Mouse (Mus musculus) ovary, adult 18-20 months (tissue): ENCODE measurements at regions not wholly inside any gene's neighbourhood (a gene's known extent, or its start where the extent isn't known, plus 50 kb on each side); places are given as distances from the start of the nearest gene placed in this dataset.

Experiments used
- DNase-seq: peaks from one replicate; pipeline ENCODE4 v3.0.0; 2022; ENCODE audit warnings: low spot score, mixed read lengths

GRCm38 (mm10) chr3:41363947-41364346 lies 191.6 kb upstream of the Jade1 start:
- DNase-seq = no peak

DNA sequence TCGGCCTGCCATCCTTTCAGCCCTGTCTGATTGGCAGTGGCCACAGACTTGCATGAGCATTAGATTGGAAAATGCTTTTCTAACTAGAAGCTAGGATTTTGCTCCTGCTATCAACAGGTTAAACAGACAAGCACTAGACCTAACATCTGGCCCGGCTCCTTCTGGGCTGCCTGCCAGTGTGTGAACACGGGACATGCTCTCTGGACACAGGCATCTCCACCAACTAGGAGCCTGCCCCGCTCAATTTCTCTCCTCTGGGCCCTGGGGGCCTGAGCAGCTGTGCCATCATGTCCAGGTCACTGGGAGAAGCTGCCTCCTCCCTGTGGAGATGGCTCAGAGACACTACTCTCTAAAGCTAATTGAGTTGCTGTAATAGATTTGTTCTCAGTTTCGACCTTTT lies 195.3 kb upstream of the Jade1 start:
- DNase-seq = no peak

GRCm38 (mm10) chr3:41359458-41359857 lies 196.1 kb upstream of the Jade1 start:
- no peak for DNase-seq

DNA sequence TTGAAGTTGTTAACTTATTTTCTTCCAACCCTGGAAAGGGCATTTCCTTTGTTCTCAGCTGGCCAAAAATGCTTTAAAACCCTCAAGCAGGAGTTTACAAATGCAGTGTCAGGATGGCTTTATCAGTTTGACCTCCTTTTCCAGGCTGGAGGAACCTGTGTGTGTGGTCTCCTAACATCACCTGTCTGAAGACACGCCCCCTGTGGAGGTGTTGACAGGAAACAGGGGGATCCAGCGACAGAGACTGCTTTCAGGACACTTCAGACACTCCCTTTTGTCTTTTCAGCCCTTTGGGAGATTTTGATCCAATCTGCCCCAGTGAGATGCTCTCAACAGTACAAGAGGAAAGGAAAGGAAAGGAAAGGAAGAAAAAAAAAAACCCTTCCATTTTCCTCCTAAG lies 202.5 kb upstream of the Jade1 start:
- no peak for DNase-seq

GRCm38 (mm10) chr3:41351786-41352185 lies 203.7 kb upstream of the Jade1 start:
- no peak for DNase-seq

- DNase-seq = no peak
Observed at GRCm38 (mm10) chr3:41351091-41351685, 204.3 kb upstream of the Jade1 start.

DNA sequence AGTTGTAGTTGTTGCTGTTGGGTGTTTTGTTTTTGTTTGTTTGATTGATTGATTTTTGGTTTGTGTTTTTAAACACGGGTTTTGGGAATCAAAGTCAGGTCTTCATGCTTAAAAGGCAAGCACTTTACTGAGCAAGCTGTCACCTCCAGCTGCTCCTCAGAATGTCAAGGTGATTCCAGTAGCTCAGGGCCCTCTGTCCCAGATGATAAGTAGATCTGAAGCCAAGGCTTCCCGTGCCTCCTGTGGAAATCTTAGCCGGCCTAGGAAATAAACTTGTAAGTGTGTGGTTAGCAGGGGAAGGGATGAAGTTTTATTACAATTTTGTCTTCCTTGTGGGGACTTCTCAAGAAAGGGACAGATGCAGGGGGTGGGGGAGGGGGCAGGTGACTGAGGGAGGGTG lies 205.2 kb upstream of the Jade1 start:
- no peak for DNase-seq

GRCm38 (mm10) chr3:41348795-41349194 lies 206.7 kb upstream of the Jade1 start:
- no peak for DNase-seq

DNA sequence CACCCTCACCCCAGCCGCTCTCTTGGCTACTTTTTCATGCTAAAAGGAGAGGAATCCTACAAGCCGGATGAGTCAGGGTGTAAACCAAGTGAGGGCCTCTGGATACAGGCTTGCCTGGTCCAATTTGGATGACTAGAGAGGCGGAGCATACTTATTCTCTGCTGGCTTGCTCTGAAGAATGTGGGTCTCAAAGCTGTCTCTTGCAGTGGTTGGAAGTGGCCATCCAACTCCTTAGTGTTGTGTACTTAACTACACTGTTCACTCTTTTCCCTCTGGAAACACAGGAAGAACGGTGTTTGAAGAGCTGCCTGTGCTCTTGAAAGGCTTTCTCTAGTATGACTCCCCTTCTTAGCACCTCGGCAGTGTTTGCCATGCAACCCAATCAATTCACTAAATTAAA lies 208.7 kb upstream of the Jade1 start:
- no peak for DNase-seq

GRCm38 (mm10) chr3:41343431-41343830 lies 212.1 kb upstream of the Jade1 start:
- DNase-seq = no peak

- DNase-seq = no peak
Observed at GRCm38 (mm10) chr3:41332481-41332880, 223.1 kb upstream of the Jade1 start.

DNA sequence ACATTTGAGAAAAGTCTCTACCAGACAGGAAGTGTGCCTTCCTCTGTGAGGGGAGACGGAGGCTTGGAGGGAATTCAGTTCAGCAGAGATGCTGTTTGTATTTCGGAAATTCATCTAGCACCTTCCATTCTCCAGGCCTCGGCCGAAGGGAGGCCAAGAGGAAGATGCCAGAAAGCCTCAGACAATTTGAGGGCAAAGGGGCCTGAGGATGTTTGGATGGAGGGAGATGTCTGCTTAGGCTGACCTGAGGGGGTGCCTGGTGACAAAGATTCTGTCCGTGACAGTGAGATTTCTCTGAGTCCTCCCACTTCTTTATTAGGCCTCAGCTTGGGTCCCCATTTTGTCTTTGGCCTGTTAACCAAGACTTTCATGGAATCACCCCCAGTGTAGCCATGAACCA lies 225.2 kb upstream of the Jade1 start:
- no peak for DNase-seq

GRCm38 (mm10) chr3:41328828-41329227 lies 226.7 kb upstream of the Jade1 start:
- DNase-seq = no peak

GRCm38 (mm10) chr3:41326211-41327104 lies 229.1 kb upstream of the Jade1 start:
- DNase-seq = no peak

GRCm38 (mm10) chr3:41321808-41322207 lies 233.7 kb upstream of the Jade1 start:
- no peak for DNase-seq

- DNase-seq = no peak
Observed at GRCm38 (mm10) chr3:41319214-41319856, 236.2 kb upstream of the Jade1 start.

- DNase-seq = no peak
Observed at GRCm38 (mm10) chr3:41318232-41319131, 235.6 kb upstream of the Pgrmc2 start.

DNA sequence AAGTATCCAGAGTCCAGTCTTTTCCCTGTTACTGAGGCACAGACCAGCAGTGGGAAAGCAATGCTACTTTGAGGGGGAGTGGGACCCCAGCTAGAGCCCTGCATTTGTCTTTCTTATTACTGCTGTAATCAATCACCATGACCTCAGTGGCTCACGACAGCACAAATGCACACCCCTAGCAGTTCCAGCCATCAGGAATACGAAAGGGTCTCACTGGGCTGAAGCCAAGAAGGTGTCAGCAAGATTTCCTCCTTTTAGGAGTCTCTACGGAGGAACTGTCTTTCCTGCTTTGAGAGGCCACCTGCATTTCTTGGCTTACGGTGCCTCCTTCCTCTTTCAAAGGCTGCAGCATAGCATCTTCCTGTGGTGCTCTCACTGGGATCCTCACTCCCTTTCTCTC lies 234.3 kb upstream of the Pgrmc2 start:
- no peak for DNase-seq

GRCm38 (mm10) chr3:41312492-41312891 lies 229.6 kb upstream of the Pgrmc2 start:
- DNase-seq = no peak

GRCm38 (mm10) chr3:41307400-41308028 lies 224.7 kb upstream of the Pgrmc2 start:
- no peak for DNase-seq

DNA sequence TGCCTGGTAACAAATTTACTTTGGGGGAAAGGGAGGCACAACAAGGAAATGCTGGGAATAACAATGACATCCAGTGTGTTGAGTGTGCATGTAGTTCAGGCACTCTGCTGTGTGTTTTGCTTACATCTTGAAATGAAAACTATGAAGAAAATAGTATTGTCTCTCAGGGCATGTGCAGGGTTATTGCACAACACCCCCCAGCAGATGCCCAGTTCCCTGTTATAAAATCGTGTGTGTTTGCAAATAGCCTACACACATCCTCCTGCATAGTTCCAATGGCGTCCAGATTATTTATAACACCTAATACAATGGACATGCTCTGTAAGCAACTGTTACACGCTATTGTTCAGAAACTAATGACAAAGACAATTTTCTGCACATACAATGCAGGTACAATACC lies 220.0 kb upstream of the Pgrmc2 start:
- no peak for DNase-seq

DNA sequence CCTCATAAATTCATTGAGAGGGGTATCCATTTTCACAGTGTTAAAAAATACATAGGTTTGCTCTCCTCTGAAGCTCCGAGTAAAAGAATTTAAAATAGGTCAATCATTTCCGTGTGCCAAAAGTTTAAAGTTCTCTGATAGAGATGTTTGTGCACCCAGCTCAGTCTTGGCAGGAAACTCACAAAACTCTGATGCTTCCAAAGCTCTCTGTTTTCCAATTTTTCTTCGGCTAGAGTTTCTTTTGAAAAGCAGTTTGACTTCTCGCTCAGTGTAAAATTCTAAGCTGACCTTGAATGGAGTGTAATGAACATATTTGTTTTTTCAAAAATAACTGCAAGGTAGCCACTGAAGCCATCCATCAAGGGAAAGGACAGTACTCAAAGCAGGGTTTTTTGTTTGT lies 215.9 kb upstream of the Pgrmc2 start:
- DNase-seq = no peak
